Mouse (Mus musculus): Measurements from ENCODE around the gene Nckap1. TPM values are rescaled to one million over a fixed set of nuclear protein-coding genes. Genes with fewer than 3 reads are reported as not detected.

Nckap1 gene
- polyA plus RNA-seq, 1 experiment, result 30.4 TPM

- no peak for TF ChIP-seq CEBPB (IDR thresholded peaks at IDR 0.05; ENCODE audit: low read depth)
- no peak for TF ChIP-seq FOSL1 (IDR thresholded peaks at IDR 0.05; ENCODE audit: insufficient read depth, low read length, poor library complexity, severe bottlenecking)
- TF ChIP-seq MAX (IDR thresholded peaks at IDR 0.05), result no peak
- TF ChIP-seq MYOD1 (IDR thresholded peaks at IDR 0.05; ENCODE audit: control insufficient read depth, insufficient read length, low read depth), result no peak
- TF ChIP-seq CTCF (IDR thresholded peaks at IDR 0.05; ENCODE audit: control insufficient read depth, insufficient read depth, insufficient read length), result no peak
- no peak for TF ChIP-seq USF1 (IDR thresholded peaks at IDR 0.05; ENCODE audit: low read depth)
- no peak for TF ChIP-seq MYOG (IDR thresholded peaks at IDR 0.05; ENCODE audit: control insufficient read depth, extremely low read depth, insufficient read length)
- Histone ChIP-seq H3ac (ENCODE audit: control insufficient read depth, insufficient read length, low read depth) (no peak overlapping the region), H3K27me3 (ENCODE audit: control insufficient read depth, insufficient read depth, insufficient read length) (no peaks in the 10 kb centered on the region), H3K79me2 (ENCODE audit: control insufficient read depth, insufficient read depth) (peaks cover 85% of the 10 kb centered on the region), H3K79me3 (ENCODE audit: low read depth) (peaks cover 73% of the 10 kb centered on the region), H3K36me3 (ENCODE audit: control insufficient read depth, insufficient read depth) (peaks cover 4% of the 10 kb centered on the region), H3K4me3 (ENCODE audit: insufficient read depth, poor library complexity, severe bottlenecking) (no peak overlapping the region)
These were observed 3.9 kb downstream of the Nckap1 start for GRCm38 (mm10) chr2:80577286-80577685.

DNA sequence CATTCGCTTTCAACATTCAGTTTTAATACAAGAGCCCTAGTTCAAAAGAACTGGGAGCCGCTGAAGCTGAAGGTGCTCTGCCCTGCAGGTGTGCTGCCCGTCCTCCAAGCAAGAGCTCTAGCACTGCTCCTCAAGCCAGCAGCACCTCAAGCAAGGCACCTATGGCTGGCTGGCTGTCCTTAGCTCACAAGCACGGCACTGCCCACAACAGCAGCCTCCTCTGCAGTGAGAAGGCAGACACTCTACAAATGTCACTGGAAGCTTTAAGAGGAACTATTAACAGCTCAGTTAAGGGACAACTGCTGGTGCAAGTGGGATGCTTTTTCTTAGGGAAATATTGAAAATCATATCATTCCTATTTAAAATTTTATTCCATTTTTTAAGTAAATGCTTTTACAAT lies 10.5 kb downstream of the Nckap1 start:
- TF ChIP-seq USF1 (IDR thresholded peaks at IDR 0.05; ENCODE audit: low read depth) (no peak), FOSL1 (IDR thresholded peaks at IDR 0.05; ENCODE audit: insufficient read depth, low read length, poor library complexity, severe bottlenecking) (no peak), CTCF (IDR thresholded peaks at IDR 0.05; ENCODE audit: control insufficient read depth, insufficient read depth, insufficient read length) (no peak), MYOG (IDR thresholded peaks at IDR 0.05; ENCODE audit: control insufficient read depth, extremely low read depth, insufficient read length) (no peak), MAX (IDR thresholded peaks at IDR 0.05) (no peak), CEBPB (IDR thresholded peaks at IDR 0.05; ENCODE audit: low read depth) (no peak), MYOD1 (IDR thresholded peaks at IDR 0.05; ENCODE audit: control insufficient read depth, insufficient read length, low read depth) (no peak)
- peaks cover 94% of the 10 kb centered on the region for H3K79me2 ChIP-seq (ENCODE audit: control insufficient read depth, insufficient read depth)
- H3ac ChIP-seq (ENCODE audit: control insufficient read depth, insufficient read length, low read depth), result no peak overlapping the region
- peaks cover 62% of the 10 kb centered on the region for H3K79me3 ChIP-seq (ENCODE audit: low read depth)
- H3K36me3 ChIP-seq (ENCODE audit: control insufficient read depth, insufficient read depth), result peaks cover 6% of the 10 kb centered on the region
- H3K27me3 ChIP-seq (ENCODE audit: control insufficient read depth, insufficient read depth, insufficient read length), result no peaks in the 10 kb centered on the region
- H3K4me3 ChIP-seq (ENCODE audit: insufficient read depth, poor library complexity, severe bottlenecking), result no peak overlapping the region

DNA sequence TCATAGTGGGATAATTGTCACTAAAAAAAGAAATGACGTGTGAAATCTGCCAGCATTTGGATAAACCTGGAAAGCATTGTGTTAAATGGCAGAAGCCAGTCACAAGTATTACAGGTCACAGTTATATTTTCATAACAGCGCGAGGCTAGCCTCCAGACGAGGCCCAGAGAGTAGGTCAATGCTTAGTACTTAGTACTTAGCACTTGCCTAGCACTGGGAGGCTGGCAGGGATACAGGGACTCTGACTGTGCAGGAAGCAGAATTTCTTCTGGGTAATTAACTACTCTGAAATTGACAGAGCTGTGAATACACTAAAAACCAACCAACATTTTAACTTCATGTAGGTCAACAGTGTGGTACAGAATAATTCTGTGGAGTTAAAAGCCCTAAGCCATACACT lies 13.8 kb downstream of the Nckap1 start:
- Histone ChIP-seq H3K27me3 (ENCODE audit: control insufficient read depth, insufficient read depth, insufficient read length) (no peaks in the 10 kb centered on the region), H3ac (ENCODE audit: control insufficient read depth, insufficient read length, low read depth) (no peak overlapping the region), H3K79me3 (ENCODE audit: low read depth) (peaks cover 50% of the 10 kb centered on the region), H3K36me3 (ENCODE audit: control insufficient read depth, insufficient read depth) (peaks cover 6% of the 10 kb centered on the region), H3K79me2 (ENCODE audit: control insufficient read depth, insufficient read depth) (peaks cover 92% of the 10 kb centered on the region), H3K4me3 (ENCODE audit: insufficient read depth, poor library complexity, severe bottlenecking) (no peak overlapping the region)
- no peak for TF ChIP-seq MAX (IDR thresholded peaks at IDR 0.05)
- no peak for TF ChIP-seq CTCF (IDR thresholded peaks at IDR 0.05; ENCODE audit: control insufficient read depth, insufficient read depth, insufficient read length)
- TF ChIP-seq MYOG (IDR thresholded peaks at IDR 0.05; ENCODE audit: control insufficient read depth, extremely low read depth, insufficient read length), result no peak
- TF ChIP-seq CEBPB (IDR thresholded peaks at IDR 0.05; ENCODE audit: low read depth), result no peak
- no peak for TF ChIP-seq MYOD1 (IDR thresholded peaks at IDR 0.05; ENCODE audit: control insufficient read depth, insufficient read length, low read depth)
- TF ChIP-seq FOSL1 (IDR thresholded peaks at IDR 0.05; ENCODE audit: insufficient read depth, low read length, poor library complexity, severe bottlenecking), result no peak
- TF ChIP-seq USF1 (IDR thresholded peaks at IDR 0.05; ENCODE audit: low read depth), result no peak

DNA sequence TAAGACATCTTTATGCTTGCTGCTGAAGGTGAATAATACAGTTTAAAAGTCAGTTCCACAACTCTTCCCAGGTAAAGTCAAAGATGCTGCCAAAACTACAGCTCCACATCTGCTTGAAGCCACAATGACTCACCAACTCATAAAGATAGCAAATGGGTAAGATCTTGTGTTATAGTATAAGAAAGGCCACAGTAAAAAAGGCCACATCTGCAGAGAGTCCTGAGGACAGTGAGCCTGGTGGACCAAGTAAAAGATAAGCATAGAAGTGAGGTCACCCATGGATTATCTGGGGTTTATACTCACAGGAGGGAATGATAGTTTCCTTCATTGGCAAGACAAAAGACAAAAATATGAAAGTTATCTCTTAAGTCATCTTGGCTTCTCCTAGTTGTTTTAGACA lies 18.9 kb downstream of the Nckap1 start:
- Histone ChIP-seq H3K36me3 (ENCODE audit: control insufficient read depth, insufficient read depth) (peaks cover 12% of the 10 kb centered on the region), H3ac (ENCODE audit: control insufficient read depth, insufficient read length, low read depth) (no peak overlapping the region), H3K79me2 (ENCODE audit: control insufficient read depth, insufficient read depth) (peaks cover 90% of the 10 kb centered on the region), H3K79me3 (ENCODE audit: low read depth) (peaks cover 34% of the 10 kb centered on the region), H3K4me3 (ENCODE audit: insufficient read depth, poor library complexity, severe bottlenecking) (no peak overlapping the region), H3K27me3 (ENCODE audit: control insufficient read depth, insufficient read depth, insufficient read length) (no peaks in the 10 kb centered on the region)
- TF ChIP-seq MAX (IDR thresholded peaks at IDR 0.05), result no peak
- TF ChIP-seq FOSL1 (IDR thresholded peaks at IDR 0.05; ENCODE audit: insufficient read depth, low read length, poor library complexity, severe bottlenecking), result no peak
- TF ChIP-seq CTCF (IDR thresholded peaks at IDR 0.05; ENCODE audit: control insufficient read depth, insufficient read depth, insufficient read length), result no peak
- no peak for TF ChIP-seq USF1 (IDR thresholded peaks at IDR 0.05; ENCODE audit: low read depth)
- no peak for TF ChIP-seq CEBPB (IDR thresholded peaks at IDR 0.05; ENCODE audit: low read depth)
- TF ChIP-seq MYOG (IDR thresholded peaks at IDR 0.05; ENCODE audit: control insufficient read depth, extremely low read depth, insufficient read length), result no peak
- no peak for TF ChIP-seq MYOD1 (IDR thresholded peaks at IDR 0.05; ENCODE audit: control insufficient read depth, insufficient read length, low read depth)

DNA sequence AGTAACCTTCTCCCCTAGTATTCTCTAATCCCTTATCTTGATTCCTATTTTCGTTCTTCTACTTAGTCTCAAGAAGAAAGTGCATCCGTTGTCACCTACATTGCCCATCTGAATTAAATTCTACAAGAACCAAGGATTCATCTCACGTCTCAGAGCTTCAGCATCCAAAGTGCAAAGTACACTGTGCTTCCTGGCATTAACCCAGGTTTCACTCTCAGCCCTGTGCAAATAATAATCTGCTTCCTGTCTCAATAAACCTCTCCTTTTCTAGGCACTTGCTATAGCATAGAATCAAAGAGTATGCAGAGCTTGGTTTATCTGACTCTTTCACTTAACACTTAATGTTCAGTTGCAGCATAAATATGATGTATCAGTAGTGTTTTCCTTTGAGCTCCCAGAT lies 19.7 kb downstream of the Nckap1 start:
- Histone ChIP-seq H3K36me3 (ENCODE audit: control insufficient read depth, insufficient read depth) (peaks cover 12% of the 10 kb centered on the region), H3K4me3 (ENCODE audit: insufficient read depth, poor library complexity, severe bottlenecking) (no peak overlapping the region), H3ac (ENCODE audit: control insufficient read depth, insufficient read length, low read depth) (no peak overlapping the region), H3K79me2 (ENCODE audit: control insufficient read depth, insufficient read depth) (peaks cover 90% of the 10 kb centered on the region), H3K27me3 (ENCODE audit: control insufficient read depth, insufficient read depth, insufficient read length) (no peaks in the 10 kb centered on the region), H3K79me3 (ENCODE audit: low read depth) (peaks cover 30% of the 10 kb centered on the region)
- no peak for TF ChIP-seq CEBPB (IDR thresholded peaks at IDR 0.05; ENCODE audit: low read depth)
- no peak for TF ChIP-seq MAX (IDR thresholded peaks at IDR 0.05)
- TF ChIP-seq MYOG (IDR thresholded peaks at IDR 0.05; ENCODE audit: control insufficient read depth, extremely low read depth, insufficient read length), result no peak
- no peak for TF ChIP-seq CTCF (IDR thresholded peaks at IDR 0.05; ENCODE audit: control insufficient read depth, insufficient read depth, insufficient read length)
- no peak for TF ChIP-seq MYOD1 (IDR thresholded peaks at IDR 0.05; ENCODE audit: control insufficient read depth, insufficient read length, low read depth)
- TF ChIP-seq USF1 (IDR thresholded peaks at IDR 0.05; ENCODE audit: low read depth), result no peak
- no peak for TF ChIP-seq FOSL1 (IDR thresholded peaks at IDR 0.05; ENCODE audit: insufficient read depth, low read length, poor library complexity, severe bottlenecking)

- no peak for TF ChIP-seq MYOG (IDR thresholded peaks at IDR 0.05; ENCODE audit: control insufficient read depth, extremely low read depth, insufficient read length)
- TF ChIP-seq CTCF (IDR thresholded peaks at IDR 0.05; ENCODE audit: control insufficient read depth, insufficient read depth, insufficient read length), result no peak
- TF ChIP-seq FOSL1 (IDR thresholded peaks at IDR 0.05; ENCODE audit: insufficient read depth, low read length, poor library complexity, severe bottlenecking), result no peak
- TF ChIP-seq MYOD1 (IDR thresholded peaks at IDR 0.05; ENCODE audit: control insufficient read depth, insufficient read length, low read depth), result no peak
- TF ChIP-seq USF1 (IDR thresholded peaks at IDR 0.05; ENCODE audit: low read depth), result no peak
- TF ChIP-seq MAX (IDR thresholded peaks at IDR 0.05), result no peak
- TF ChIP-seq CEBPB (IDR thresholded peaks at IDR 0.05; ENCODE audit: low read depth), result no peak
- Histone ChIP-seq H3K4me3 (ENCODE audit: insufficient read depth, poor library complexity, severe bottlenecking) (no peak overlapping the region), H3K79me2 (ENCODE audit: control insufficient read depth, insufficient read depth) (peaks cover 88% of the 10 kb centered on the region), H3ac (ENCODE audit: control insufficient read depth, insufficient read length, low read depth) (no peak overlapping the region), H3K79me3 (ENCODE audit: low read depth) (peaks cover 26% of the 10 kb centered on the region), H3K36me3 (ENCODE audit: control insufficient read depth, insufficient read depth) (peaks cover 12% of the 10 kb centered on the region), H3K27me3 (ENCODE audit: control insufficient read depth, insufficient read depth, insufficient read length) (no peaks in the 10 kb centered on the region)
These were observed 20.4 kb downstream of the Nckap1 start for GRCm38 (mm10) chr2:80560773-80561172.

Measured in C2C12 (cell line).